Mouse (Mus musculus): ENCODE results near the gene Gm10318. TPM values are rescaled to one million over a fixed set of nuclear protein-coding genes. Genes with fewer than 3 reads are reported as not detected.

The Gm10318 gene
- polyA plus RNA-seq, 1 experiment from 2014 or later, result not detected

DNA sequence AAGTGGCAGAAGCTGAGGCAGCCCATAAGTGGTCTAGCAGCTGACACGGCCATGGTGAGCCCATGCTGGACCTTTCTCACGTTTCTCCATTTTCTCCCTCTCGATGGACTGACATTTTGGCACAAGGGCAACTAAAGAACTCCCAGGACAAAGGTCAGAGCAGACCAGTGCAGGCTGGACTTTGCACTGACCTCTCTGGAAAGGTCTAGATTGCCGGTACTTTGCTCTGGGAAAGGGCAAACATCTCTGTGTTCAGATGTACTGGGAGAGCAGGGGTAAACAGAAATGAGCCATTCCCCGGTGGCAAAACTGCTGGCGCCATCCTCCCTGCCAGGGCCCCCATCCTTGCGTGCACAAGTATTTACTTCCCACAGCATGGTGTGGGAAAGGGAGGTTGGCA, 47.5 kb downstream of the Gm10318 start:
- H3K9me3 ChIP-seq (replicated peaks), result no peaks in the 10 kb centered on the region
- ATAC-seq, result no peak
- no peak overlapping the region for H3K4me3 ChIP-seq
- no peaks in the 10 kb centered on the region for H3K36me3 ChIP-seq
- no peak overlapping the region for H3K9ac ChIP-seq
- peak overlapping the region; percentile 83 for H3K4me2 ChIP-seq
- H3K27me3 ChIP-seq (replicated peaks), result peaks cover 39% of the 10 kb centered on the region
- peaks cover 22% of the 10 kb centered on the region for H3K4me1 ChIP-seq
- 0 out of 2 replicates have a peak overlapping the region, but pooled peaks have one; percentile 37 for H3K27ac ChIP-seq
- WGBS (ENCODE audit: insufficient replicate concordance), result 63% methylated on average over 7 of the region's 7 CpGs

DNA sequence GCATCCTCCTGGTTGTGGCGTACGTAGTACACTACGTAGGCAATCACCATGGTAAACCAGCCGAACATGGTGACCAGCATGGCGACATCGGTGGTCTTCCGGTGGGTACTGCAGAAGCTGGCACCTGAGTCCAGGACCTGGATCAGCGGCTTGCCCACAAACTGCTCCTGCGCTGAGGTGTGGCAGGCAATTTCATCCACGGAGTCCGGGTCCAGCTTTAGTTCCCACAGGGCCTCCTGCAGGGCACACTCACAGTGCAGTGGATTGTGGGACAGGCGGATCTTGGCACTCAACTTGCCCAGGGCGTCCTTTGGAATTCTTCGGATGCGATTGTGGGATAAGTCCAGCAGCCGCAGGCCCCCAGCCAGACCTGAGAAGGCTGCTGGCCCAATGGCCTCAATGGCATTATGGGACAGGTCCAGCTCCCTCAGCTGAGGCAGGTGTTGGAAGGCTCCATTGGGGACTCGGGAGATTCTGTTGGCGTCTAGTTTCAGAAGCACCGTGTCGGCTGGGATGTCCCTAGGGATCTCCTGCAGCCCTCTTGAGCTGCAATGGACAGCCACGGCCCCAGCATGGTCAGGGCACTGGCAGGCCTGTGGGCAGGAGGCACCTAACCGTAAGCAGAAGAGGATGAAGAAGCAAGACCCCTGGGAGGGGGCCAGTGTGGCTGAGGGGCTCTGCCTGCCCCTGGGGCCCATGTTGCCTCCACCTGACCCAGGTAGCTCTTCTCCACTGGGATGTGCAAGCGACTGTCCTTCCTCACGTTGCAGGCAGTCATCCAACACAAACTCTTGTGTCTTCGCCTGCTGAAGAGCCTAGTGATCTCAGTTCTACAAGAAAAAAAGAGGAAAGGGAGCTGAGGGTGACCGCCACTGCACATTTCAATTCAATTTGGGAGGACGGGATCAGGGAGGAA, 48.5 kb downstream of the Gm10318 start:
- no peak for ATAC-seq
- Histone ChIP-seq H3K4me1 (peaks cover 22% of the 10 kb centered on the region), H3K9me3 (replicated peaks) (no peaks in the 10 kb centered on the region), H3K9ac (no peak overlapping the region), H3K27ac (peak overlapping the region; percentile 37; the same call in 1 of the 2 replicates), H3K27me3 (replicated peaks) (peaks cover 39% of the 10 kb centered on the region), H3K4me3 (peak overlapping the region; percentile 62), H3K4me2 (peak overlapping the region; percentile 83), H3K36me3 (no peaks in the 10 kb centered on the region)
- WGBS (ENCODE audit: insufficient replicate concordance), result 74% methylated on average over 27 of the region's 27 CpGs

DNA sequence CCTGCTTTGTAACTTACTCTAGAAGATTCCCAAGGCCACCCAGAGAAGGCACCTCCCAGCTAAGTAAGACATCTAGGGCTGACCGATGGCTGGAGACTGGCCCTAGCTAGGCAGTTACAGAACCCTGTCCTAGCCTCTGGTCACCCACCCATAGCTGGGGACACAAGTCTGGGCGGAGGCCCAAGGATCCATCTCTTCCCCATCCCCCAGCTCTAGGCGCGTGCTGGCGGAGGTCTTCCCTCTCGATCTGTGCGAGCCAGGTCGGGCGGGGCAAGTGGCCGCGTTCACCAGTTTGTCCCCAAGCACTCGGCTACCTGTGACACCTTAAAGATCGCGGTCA, 49.2 kb downstream of the Gm10318 start:
- 4% methylated on average over 14 of the region's 14 CpGs for WGBS (ENCODE audit: insufficient replicate concordance)
- Histone ChIP-seq H3K9ac (peak overlapping the region; percentile 63), H3K4me3 (peak overlapping the region; percentile 62), H3K36me3 (no peaks in the 10 kb centered on the region), H3K9me3 (replicated peaks) (no peaks in the 10 kb centered on the region), H3K4me2 (peak overlapping the region; percentile 83), H3K4me1 (peaks cover 22% of the 10 kb centered on the region), H3K27me3 (replicated peaks) (peaks cover 39% of the 10 kb centered on the region), H3K27ac (0 out of 2 replicates have a peak overlapping the region, but pooled peaks have one; percentile 20)
- peak; percentile 8; the same call in 1 of the 2 replicates for ATAC-seq

DNA sequence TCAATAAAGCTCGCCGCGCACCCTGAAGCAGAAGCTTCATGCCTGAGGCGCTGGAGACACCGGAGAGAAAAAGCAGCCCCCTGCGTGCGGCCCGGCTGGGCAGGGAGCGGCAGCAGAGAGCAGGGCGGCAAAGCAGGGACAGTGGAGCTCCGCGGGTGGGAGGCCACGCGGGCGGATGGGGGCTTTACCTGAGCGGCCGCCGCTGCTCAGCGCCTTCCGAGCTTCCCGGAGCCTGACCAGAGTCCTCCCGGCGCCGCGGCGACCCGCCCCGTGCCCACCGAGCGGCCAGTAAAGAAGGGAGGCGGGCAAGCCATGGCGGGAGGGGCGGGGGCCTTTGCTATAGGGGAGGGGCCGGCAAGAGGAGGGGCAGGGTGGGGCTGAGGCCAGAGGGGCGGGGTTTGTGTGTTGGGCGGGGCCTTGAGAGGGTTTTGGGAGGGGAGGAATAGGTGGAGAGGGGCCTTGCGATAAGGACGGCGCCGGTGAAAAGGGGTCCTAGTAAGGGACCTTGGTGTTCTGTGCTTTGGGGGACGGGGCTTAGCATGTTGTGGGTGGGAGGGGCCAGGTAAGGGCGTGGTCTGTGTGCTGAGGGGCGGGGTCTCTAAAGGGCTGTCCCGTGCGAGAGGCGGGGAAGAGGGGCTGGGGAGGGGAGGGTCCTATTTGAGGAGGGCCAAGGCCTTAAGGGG, 49.7 kb downstream of the Gm10318 start, which contains the start of gene Lrrc3:
Gene Lrrc3, minus strand, starts transcription at position 326 of the 683 bp plus-strand sequence.
- Histone ChIP-seq H3K9me3 (replicated peaks) (no peaks in the 10 kb centered on the region), H3K9ac (peak within 1 kb of the TSS; percentile 63), H3K36me3 (no peaks in the 10 kb centered on the region), H3K27ac (0 out of 2 replicates have a peak within 1 kb of the TSS, but pooled peaks have one; percentile 20), H3K4me1 (peaks cover 22% of the 10 kb centered on the region), H3K27me3 (replicated peaks) (peaks cover 39% of the 10 kb centered on the region), H3K4me3 (peak within 1 kb of the TSS; percentile 62), H3K4me2 (peak within 1 kb of the TSS; percentile 83)
- WGBS (ENCODE audit: insufficient replicate concordance), result 2% methylated on average over 46 of the region's 46 CpGs
- ATAC-seq, result peak; percentile 69

DNA sequence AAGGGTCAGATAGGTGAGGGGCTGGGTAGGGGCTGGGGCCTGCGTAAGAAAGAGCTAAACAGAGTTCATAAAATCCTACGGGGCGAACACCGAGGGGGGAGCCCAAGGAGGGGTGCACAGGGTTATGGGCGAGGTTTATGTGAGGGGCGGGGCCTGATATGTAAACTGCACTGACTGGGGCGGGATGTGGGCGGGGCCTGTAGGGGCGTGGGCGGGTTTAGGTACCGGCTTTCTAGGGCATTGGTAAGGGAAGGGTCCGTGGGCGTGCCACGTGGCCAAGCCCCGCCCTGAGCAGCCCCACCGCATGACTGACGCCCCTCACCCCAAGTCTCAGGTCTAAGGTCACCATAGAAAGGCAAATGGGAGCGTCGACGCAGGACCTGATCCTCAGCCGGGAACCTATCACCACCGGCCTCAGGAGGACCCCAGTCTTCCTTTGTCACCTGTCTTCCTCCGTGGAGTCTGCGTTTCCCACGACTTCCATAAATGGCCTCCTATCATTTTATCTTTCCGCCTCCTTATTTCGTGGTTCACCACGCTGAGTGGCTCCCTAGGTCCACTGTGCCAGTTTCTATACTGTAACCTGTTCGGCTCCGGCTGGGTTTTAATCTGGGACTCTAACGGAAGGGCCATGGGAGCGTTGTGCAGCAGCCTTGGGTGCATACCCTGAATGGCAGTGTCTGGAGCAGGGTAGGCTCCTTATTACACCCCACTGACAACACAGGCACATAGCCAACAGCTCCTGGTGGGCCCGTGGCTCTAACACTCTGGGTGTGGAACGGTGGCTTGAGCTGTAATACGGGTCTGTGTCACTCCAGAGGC, 50.4 kb downstream of the Gm10318 start:
- 8% methylated on average over 35 of the region's 35 CpGs for WGBS (ENCODE audit: insufficient replicate concordance)
- H3K27ac ChIP-seq, result no peak overlapping the region
- H3K36me3 ChIP-seq, result no peaks in the 10 kb centered on the region
- peaks cover 22% of the 10 kb centered on the region for H3K4me1 ChIP-seq
- peak overlapping the region; percentile 62 for H3K4me3 ChIP-seq
- no peak overlapping the region for H3K9ac ChIP-seq
- H3K4me2 ChIP-seq, result peak overlapping the region; percentile 83
- ATAC-seq, result peak; percentile 67
- H3K9me3 ChIP-seq (replicated peaks), result no peaks in the 10 kb centered on the region
- peaks cover 39% of the 10 kb centered on the region for H3K27me3 ChIP-seq (replicated peaks)

Other genes starting within 250 kb of the Gm10318 start
- 138 and 146 TPM in 2 replicates for gene Sumo3, start 246.8 kb upstream of the Gm10318 start, polyA plus RNA-seq (2016; fragmentation: Nextera tagmentation; extraction: Ambion mirVana)
- gene Gm49325, start 246.7 kb upstream of the Gm10318 start, polyA plus RNA-seq (2016; fragmentation: Nextera tagmentation; extraction: Ambion mirVana), result 5.1 TPM in 1 of 2 replicates, not detected in the other
- gene Ube2g2, start 230.6 kb upstream of the Gm10318 start, polyA plus RNA-seq (2016; fragmentation: Nextera tagmentation; extraction: Ambion mirVana), result 55.7 and 59.9 TPM in 2 replicates
- gene Tspear, start 166.3 kb upstream of the Gm10318 start, polyA plus RNA-seq (2016; fragmentation: Nextera tagmentation; extraction: Ambion mirVana), result 0.05 TPM in 1 of 2 replicates, not detected in the other
- not detected in 2 replicates for gene Gm19402, start 162.1 kb upstream of the Gm10318 start, polyA plus RNA-seq (2016; fragmentation: Nextera tagmentation; extraction: Ambion mirVana)
- not detected in 2 replicates for gene Gm9508, start 155.6 kb upstream of the Gm10318 start, polyA plus RNA-seq (2016; fragmentation: Nextera tagmentation; extraction: Ambion mirVana)
- gene Gm10272, start 146.2 kb upstream of the Gm10318 start, polyA plus RNA-seq (2016; fragmentation: Nextera tagmentation; extraction: Ambion mirVana), result not detected in 2 replicates
- not detected in 2 replicates for gene Gm10024, start 141.4 kb upstream of the Gm10318 start, polyA plus RNA-seq (2016; fragmentation: Nextera tagmentation; extraction: Ambion mirVana)
- not detected in 2 replicates for gene Gm10142, start 137.1 kb upstream of the Gm10318 start, polyA plus RNA-seq (2016; fragmentation: Nextera tagmentation; extraction: Ambion mirVana)
- gene Krtap12-1, start 132.3 kb upstream of the Gm10318 start, polyA plus RNA-seq (2016; fragmentation: Nextera tagmentation; extraction: Ambion mirVana), result not detected in 2 replicates
- not detected in 2 replicates for gene Gm10100, start 126.4 kb upstream of the Gm10318 start, polyA plus RNA-seq (2016; fragmentation: Nextera tagmentation; extraction: Ambion mirVana)
- not detected in 2 replicates for gene Gm18596, start 110.2 kb upstream of the Gm10318 start, polyA plus RNA-seq (2016; fragmentation: Nextera tagmentation; extraction: Ambion mirVana)
- not detected in 2 replicates for gene Gm9736, start 101.5 kb upstream of the Gm10318 start, polyA plus RNA-seq (2016; fragmentation: Nextera tagmentation; extraction: Ambion mirVana)
- gene Gm3233, start 93.2 kb upstream of the Gm10318 start, polyA plus RNA-seq (2016; fragmentation: Nextera tagmentation; extraction: Ambion mirVana), result not detected in 2 replicates
- not detected in 2 replicates for gene Gm3238, start 81.5 kb upstream of the Gm10318 start, polyA plus RNA-seq (2016; fragmentation: Nextera tagmentation; extraction: Ambion mirVana)
- gene Gm7138, start 75.9 kb upstream of the Gm10318 start, polyA plus RNA-seq (2016; fragmentation: Nextera tagmentation; extraction: Ambion mirVana), result not detected in 2 replicates
- not detected in 2 replicates for gene Gm3250, start 70.3 kb upstream of the Gm10318 start, polyA plus RNA-seq (2016; fragmentation: Nextera tagmentation; extraction: Ambion mirVana)
- not detected in 2 replicates for gene Gm7137, start 64.7 kb upstream of the Gm10318 start, polyA plus RNA-seq (2016; fragmentation: Nextera tagmentation; extraction: Ambion mirVana)
- gene Gm9639, start 57.8 kb upstream of the Gm10318 start, polyA plus RNA-seq (2016; fragmentation: Nextera tagmentation; extraction: Ambion mirVana), result not detected in 2 replicates
- not detected in 2 replicates for gene Gm19668, start 53.7 kb upstream of the Gm10318 start, polyA plus RNA-seq (2016; fragmentation: Nextera tagmentation; extraction: Ambion mirVana)
- not detected in 2 replicates for gene Gm9507, start 41.0 kb upstream of the Gm10318 start, polyA plus RNA-seq (2016; fragmentation: Nextera tagmentation; extraction: Ambion mirVana)
- not detected in 2 replicates for gene Gm2696, start 38.2 kb upstream of the Gm10318 start, polyA plus RNA-seq (2016; fragmentation: Nextera tagmentation; extraction: Ambion mirVana)
- not detected in 2 replicates for gene Krtap10-4, start 25.8 kb upstream of the Gm10318 start, polyA plus RNA-seq (2016; fragmentation: Nextera tagmentation; extraction: Ambion mirVana)
- gene Krtap10-10, start 16.9 kb upstream of the Gm10318 start, polyA plus RNA-seq (2016; fragmentation: Nextera tagmentation; extraction: Ambion mirVana), result not detected in 2 replicates
- gene Gm36176, start 6.1 kb upstream of the Gm10318 start, polyA plus RNA-seq (2016; fragmentation: Nextera tagmentation; extraction: Ambion mirVana), result not detected in 2 replicates
- gene Gm3285, start 9.1 kb downstream of the Gm10318 start, polyA plus RNA-seq (2016; fragmentation: Nextera tagmentation; extraction: Ambion mirVana), result not detected in 2 replicates
- 8.5 and 8.7 TPM in 2 replicates for gene Lrrc3, start 49.7 kb downstream of the Gm10318 start, polyA plus RNA-seq (2016; fragmentation: Nextera tagmentation; extraction: Ambion mirVana)
- gene Trpm2, start 117.7 kb downstream of the Gm10318 start, polyA plus RNA-seq (2016; fragmentation: Nextera tagmentation; extraction: Ambion mirVana), result 1.1 and 1.2 TPM in 2 replicates
- 6.7 and 6.9 TPM in 2 replicates for gene 1810043G02Rik, start 125.7 kb downstream of the Gm10318 start, polyA plus RNA-seq (2016; fragmentation: Nextera tagmentation; extraction: Ambion mirVana)
- 152 and 157 TPM in 2 replicates for gene Pfkl, start 157.2 kb downstream of the Gm10318 start, polyA plus RNA-seq (2016; fragmentation: Nextera tagmentation; extraction: Ambion mirVana)
- not detected in 2 replicates for gene Dnmt3l, start 189.1 kb downstream of the Gm10318 start, polyA plus RNA-seq (2016; fragmentation: Nextera tagmentation; extraction: Ambion mirVana)
- gene Aire, start 190.8 kb downstream of the Gm10318 start, polyA plus RNA-seq (2016; fragmentation: Nextera tagmentation; extraction: Ambion mirVana), result 0.06 TPM in 1 of 2 replicates, not detected in the other
- 2.9 and 3.2 TPM in 2 replicates for gene Icosl, start 216.4 kb downstream of the Gm10318 start, polyA plus RNA-seq (2016; fragmentation: Nextera tagmentation; extraction: Ambion mirVana)

All from liver, embryonic 12.5 days (tissue).